Comparison of ENCODE assay signal across 10 mouse cellular contexts in genomic region chr5:147716697-147717217, GRCm38 (mm10). TPM values are rescaled to one million over a fixed set of nuclear protein-coding genes. Genes with fewer than 3 reads are reported as not detected.
DNase-seq lines count a peak whose midpoint lies in the region; ATAC-seq and TF ChIP-seq lines count a peak whose summit lies in the region.
"Had no signal": no experiment of that assay in that cellular context is flagged by ENCODE, and none has a peak within 500 bp of the region (broad histone marks: within the 10 kb centered on the region; RNA-seq: fewer than 3 reads in every experiment).

No protein-coding gene starts in this region.

- DNase-seq in forebrain, postnatal 0 days = no peak
- DNase-seq in kidney, postnatal 0 days (ENCODE audit: low spot score) = no peak
- no peak for DNase-seq in lung, postnatal 0 days (ENCODE audit: low spot score)
- DNase-seq in lung, postnatal 10 days = no peak
- peak; percentile 17 for DNase-seq in lung, postnatal 36 days
- no peak for DNase-seq in thymus, postnatal 14 days
- DNase-seq: gastrocnemius, postnatal 36 days; thymus, adult 2 months had no signal

- TF ChIP-seq EP300 in lung, postnatal 0 days (IDR thresholded peaks at IDR 0.05) = no peak

- no peak overlapping the region for H3K9ac ChIP-seq in forebrain, postnatal 0 days
- H3K9ac ChIP-seq in forebrain, embryonic 16.5 days (replicated peaks; ENCODE audit: low read depth, low read length) = no peak overlapping the region
- no peak overlapping the region for H3K9ac ChIP-seq in kidney, postnatal 0 days (ENCODE audit: low read depth, low read length)
- no peak overlapping the region for H3K9ac ChIP-seq in kidney, embryonic 16.5 days (replicated peaks; ENCODE audit: low read length)
- no peak overlapping the region for H3K9ac ChIP-seq in lung, postnatal 0 days (replicated peaks; ENCODE audit: low read depth)

- H3K27ac ChIP-seq in forebrain, postnatal 0 days (ENCODE audit: low read depth, low read length) = no peak overlapping the region
- H3K27ac ChIP-seq in forebrain, embryonic 16.5 days (ENCODE audit: low read length) = no peak overlapping the region
- H3K27ac ChIP-seq in kidney, postnatal 0 days = no peak overlapping the region
- H3K27ac ChIP-seq in kidney, embryonic 16.5 days (ENCODE audit: low read length) = no peak overlapping the region
- no peak overlapping the region for H3K27ac ChIP-seq in lung, postnatal 0 days (ENCODE audit: low read length)

- no peaks in the 10 kb centered on the region for H3K9me3 ChIP-seq in forebrain, postnatal 0 days (ENCODE audit: low read length)
- no peaks in the 10 kb centered on the region for H3K9me3 ChIP-seq in forebrain, embryonic 16.5 days (ENCODE audit: control insufficient read depth, low read length)
- H3K9me3 ChIP-seq in kidney, postnatal 0 days (replicated peaks; ENCODE audit: low read length) = no peaks in the 10 kb centered on the region
- H3K9me3 ChIP-seq in kidney, embryonic 16.5 days (ENCODE audit: low read length) = no peaks in the 10 kb centered on the region
- H3K9me3 ChIP-seq in lung, postnatal 0 days (ENCODE audit: low read length) = no peaks in the 10 kb centered on the region

- H3K4me2 ChIP-seq in forebrain, postnatal 0 days (ENCODE audit: low read depth) = no peak overlapping the region
- H3K4me2 ChIP-seq in forebrain, embryonic 16.5 days (ENCODE audit: low read length) = no peak overlapping the region
- no peak overlapping the region for H3K4me2 ChIP-seq in kidney, postnatal 0 days (ENCODE audit: low read length)
- H3K4me2 ChIP-seq in kidney, embryonic 16.5 days (replicated peaks; ENCODE audit: low read depth, low read length) = no peak overlapping the region
- no peak overlapping the region for H3K4me2 ChIP-seq in lung, postnatal 0 days (replicated peaks; ENCODE audit: low read depth, low read length)

- no peak overlapping the region for H3K4me3 ChIP-seq in forebrain, postnatal 0 days (ENCODE audit: low read depth, low read length)
- H3K4me3 ChIP-seq in forebrain, embryonic 16.5 days (replicated peaks; ENCODE audit: low read length) = no peak overlapping the region
- no peak overlapping the region for H3K4me3 ChIP-seq in kidney, postnatal 0 days (replicated peaks; ENCODE audit: low read depth, low read length)
- no peak overlapping the region for H3K4me3 ChIP-seq in kidney, embryonic 16.5 days (ENCODE audit: low read length)
- H3K4me3 ChIP-seq in lung, postnatal 0 days (ENCODE audit: low read depth, low read length) = no peak overlapping the region

- no peaks in the 10 kb centered on the region for H3K4me1 ChIP-seq in forebrain, postnatal 0 days (ENCODE audit: insufficient read depth)
- H3K4me1 ChIP-seq in forebrain, embryonic 16.5 days (replicated peaks; ENCODE audit: control insufficient read depth, insufficient read depth, low read length) = no peaks in the 10 kb centered on the region
- H3K4me1 ChIP-seq in kidney, postnatal 0 days (replicated peaks; ENCODE audit: insufficient read depth, low read length) = no peaks in the 10 kb centered on the region
- H3K4me1 ChIP-seq in kidney, embryonic 16.5 days (ENCODE audit: insufficient read depth, low read length) = no peaks in the 10 kb centered on the region
- no peaks in the 10 kb centered on the region for H3K4me1 ChIP-seq in lung, postnatal 0 days (ENCODE audit: insufficient read depth, low read depth, low read length)

- H3K27me3 ChIP-seq in forebrain, postnatal 0 days (ENCODE audit: insufficient read depth, low read length) = peaks cover 21% of the 10 kb centered on the region
- peaks cover 18% of the 10 kb centered on the region for H3K27me3 ChIP-seq in forebrain, embryonic 16.5 days (replicated peaks; ENCODE audit: control insufficient read depth, insufficient read depth, low read length)
- H3K27me3 ChIP-seq in kidney, postnatal 0 days (ENCODE audit: insufficient read depth, low read length) = peaks cover 6% of the 10 kb centered on the region; the same call in 1 of the 2 replicates
- peaks cover 48% of the 10 kb centered on the region for H3K27me3 ChIP-seq in kidney, embryonic 16.5 days (ENCODE audit: insufficient read depth, low read length)
- 0 out of 2 replicates have a peak, but pooled peaks cover 6% of the 10 kb centered on the region for H3K27me3 ChIP-seq in lung, postnatal 0 days (replicated peaks; ENCODE audit: insufficient read depth, low read length)

- no peaks in the 10 kb centered on the region for H3K36me3 ChIP-seq in forebrain, postnatal 0 days (ENCODE audit: insufficient read depth)
- H3K36me3 ChIP-seq in forebrain, embryonic 16.5 days (ENCODE audit: control insufficient read depth, insufficient read depth) = no peaks in the 10 kb centered on the region
- no peaks in the 10 kb centered on the region for H3K36me3 ChIP-seq in kidney, postnatal 0 days (ENCODE audit: insufficient read depth, low read length)
- no peaks in the 10 kb centered on the region for H3K36me3 ChIP-seq in kidney, embryonic 16.5 days (ENCODE audit: insufficient read depth, low read length)
- H3K36me3 ChIP-seq in lung, postnatal 0 days (ENCODE audit: insufficient read depth, low read length) = no peaks in the 10 kb centered on the region

- WGBS in forebrain, postnatal 0 days = 68% methylated on average over 15 of the region's 15 CpGs
- WGBS in forebrain, embryonic 16.5 days = 74% methylated on average over 15 of the region's 15 CpGs
- WGBS in kidney, postnatal 0 days = 60% methylated on average over 15 of the region's 15 CpGs
- WGBS in kidney, embryonic 16.5 days = 72% methylated on average over 15 of the region's 15 CpGs
- WGBS in lung, postnatal 0 days = 60% methylated on average over 15 of the region's 15 CpGs

- TF ChIP-seq CTCF in forebrain, postnatal 0 days (IDR thresholded peaks at IDR 0.05; ENCODE audit: low read depth) = peak; percentile 15; the same call in 1 of the 2 replicates
- TF ChIP-seq CTCF in kidney, postnatal 0 days (IDR thresholded peaks at IDR 0.05; ENCODE audit: low read depth) = peak; percentile 47
- TF ChIP-seq CTCF in lung, postnatal 0 days (IDR thresholded peaks at IDR 0.05) = peak; percentile 52

- ATAC-seq in forebrain, postnatal 0 days = no peak; the same call in 1 of the 2 replicates
- ATAC-seq in forebrain, embryonic 16.5 days = no peak
- no peak for ATAC-seq in kidney, postnatal 0 days (replicated peaks; ENCODE audit: low FRiP score, low read depth)
- no peak for ATAC-seq in kidney, embryonic 16.5 days (ENCODE audit: low FRiP score, low TSS enrichment)
- ATAC-seq in lung, postnatal 0 days = no peak

RNA-seq across cellular contexts. Expression of gene Flt1, which starts 9.1 kb away (rescaled TPM):
- 8.5 and 11.6 TPM in 2 replicates for total RNA-seq in forebrain, postnatal 0 days (2014; rRNA removed)
- 6.4 and 10.1 TPM in 2 replicates for polyA plus RNA-seq in forebrain, postnatal 0 days (2015; fragmentation: Nextera tagmentation; extraction: Ambion mirVana)
- 13.0 and 13.2 TPM in 2 replicates for polyA plus RNA-seq in forebrain, embryonic 16.5 days (2015; fragmentation: Nextera tagmentation; extraction: Ambion mirVana)
- polyA plus RNA-seq in kidney, postnatal 0 days (2015; fragmentation: Nextera tagmentation; extraction: Ambion mirVana) = 10.3 and 10.9 TPM in 2 replicates
- 19.2 and 19.7 TPM in 2 replicates for polyA plus RNA-seq in kidney, embryonic 16.5 days (2015; fragmentation: Nextera tagmentation; extraction: Ambion mirVana)
- polyA plus RNA-seq in lung, postnatal 0 days (2015; fragmentation: Nextera tagmentation; extraction: Ambion mirVana) = 18.1 and 19.5 TPM in 2 replicates
